Mouse (Mus musculus): ENCODE results near the gene Tex19.2. TPM values are rescaled to one million over a fixed set of nuclear protein-coding genes. Genes with fewer than 3 reads are reported as not detected.

Tex19.2 gene
- not detected for total RNA-seq (2021)

- DNase-seq (ENCODE audit: extremely low spot score in 1 of 2, low spot score in 1 of 2): no peak
These were observed at the start of gene Tex19.2 for GRCm38 (mm10) chr11:121118577-121118976. Gene Tex19.2, minus strand, starts transcription at chr11:121118677.

DNA sequence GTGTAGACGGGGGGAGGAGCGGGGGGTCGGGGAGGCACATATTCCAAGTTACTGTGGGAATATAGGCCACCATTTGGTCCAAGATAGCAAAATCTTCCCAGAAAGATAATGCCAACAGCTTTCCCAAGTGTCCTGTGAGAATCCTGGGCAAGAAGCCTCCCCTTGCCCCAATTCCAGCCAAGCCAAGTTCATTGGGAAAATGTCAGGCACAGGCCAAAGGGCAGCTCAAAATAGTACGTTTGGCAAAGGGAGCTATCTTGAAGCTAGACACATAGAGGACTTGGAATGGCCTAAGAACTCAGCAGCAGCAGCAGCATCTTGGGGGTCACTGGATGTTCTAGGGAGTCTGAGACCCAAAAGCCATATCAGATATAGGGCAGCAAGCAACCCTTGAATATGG is 45.3 kb upstream of the Tex19.2 start:
- DNase-seq (ENCODE audit: extremely low spot score in 1 of 2, low spot score in 1 of 2): no peak

- no peak for DNase-seq (ENCODE audit: extremely low spot score in 1 of 2, low spot score in 1 of 2)
These were observed 42.3 kb upstream of the Tex19.2 start for GRCm38 (mm10) chr11:121160636-121161346.

GRCm38 (mm10) chr11:121159971-121160370 is 41.5 kb upstream of the Tex19.2 start, which contains the start of gene Uts2r:
Gene Uts2r, plus strand, starts transcription at chr11:121160271.
- no peak for DNase-seq (ENCODE audit: extremely low spot score in 1 of 2, low spot score in 1 of 2)

GRCm38 (mm10) chr11:121156411-121156891 is 38.0 kb upstream of the Tex19.2 start:
- no peak for DNase-seq (ENCODE audit: extremely low spot score in 1 of 2, low spot score in 1 of 2)

DNA sequence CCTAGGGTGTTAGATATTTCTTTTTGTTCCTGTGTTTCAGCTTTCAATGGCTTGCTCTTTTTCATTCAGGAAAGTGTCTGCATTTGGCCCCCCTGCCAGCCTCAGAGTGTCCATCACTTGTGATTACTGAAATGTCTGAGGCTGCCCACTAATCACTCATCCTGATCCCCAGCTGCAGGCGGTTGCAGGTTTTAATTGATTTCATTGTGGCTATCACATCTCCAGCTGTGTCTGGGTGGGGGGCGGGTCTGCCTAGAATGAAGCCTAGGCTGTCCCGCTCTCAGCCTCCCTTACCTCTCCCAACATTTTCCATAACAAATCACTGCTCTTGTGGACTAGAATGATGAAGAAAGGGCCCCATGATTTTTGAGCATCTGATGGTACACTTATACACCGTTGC is 35.7 kb upstream of the Tex19.2 start:
- DNase-seq (ENCODE audit: extremely low spot score in 1 of 2, low spot score in 1 of 2): no peak

GRCm38 (mm10) chr11:121148193-121148592 is 29.7 kb upstream of the Tex19.2 start:
- DNase-seq (ENCODE audit: extremely low spot score in 1 of 2, low spot score in 1 of 2): no peak

- no peak for DNase-seq (ENCODE audit: extremely low spot score in 1 of 2, low spot score in 1 of 2)
These were observed 27.4 kb upstream of the Tex19.2 start, which contains the start of gene Tex19.1 for GRCm38 (mm10) chr11:121145865-121146264. Gene Tex19.1, plus strand, starts transcription at chr11:121146143.

- no peak for DNase-seq (ENCODE audit: extremely low spot score in 1 of 2, low spot score in 1 of 2)
These were observed 25.0 kb upstream of the Tex19.2 start for GRCm38 (mm10) chr11:121143325-121144015.

GRCm38 (mm10) chr11:121138732-121139131 is 20.3 kb upstream of the Tex19.2 start:
- DNase-seq (ENCODE audit: extremely low spot score in 1 of 2, low spot score in 1 of 2): no peak

DNA sequence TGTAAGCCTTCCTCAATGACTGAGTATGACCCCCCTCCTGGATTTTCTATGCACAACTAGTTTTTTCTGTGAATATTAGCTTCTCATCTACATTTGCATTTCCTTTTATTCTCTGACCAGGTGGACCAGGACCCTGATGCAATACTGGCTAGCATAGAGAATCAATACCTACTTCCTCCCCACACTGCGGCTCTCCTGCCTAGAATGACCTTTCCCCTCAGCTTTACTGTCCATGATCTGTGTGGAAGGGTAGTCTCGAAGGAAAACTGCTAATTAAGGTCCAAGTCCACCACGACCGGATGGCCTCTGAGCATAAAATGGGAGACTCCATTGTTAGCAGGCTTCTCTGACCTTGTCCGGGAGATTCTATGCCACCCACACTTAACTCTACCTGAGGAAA is 19.2 kb upstream of the Tex19.2 start:
- no peak for DNase-seq (ENCODE audit: extremely low spot score in 1 of 2, low spot score in 1 of 2)

DNA sequence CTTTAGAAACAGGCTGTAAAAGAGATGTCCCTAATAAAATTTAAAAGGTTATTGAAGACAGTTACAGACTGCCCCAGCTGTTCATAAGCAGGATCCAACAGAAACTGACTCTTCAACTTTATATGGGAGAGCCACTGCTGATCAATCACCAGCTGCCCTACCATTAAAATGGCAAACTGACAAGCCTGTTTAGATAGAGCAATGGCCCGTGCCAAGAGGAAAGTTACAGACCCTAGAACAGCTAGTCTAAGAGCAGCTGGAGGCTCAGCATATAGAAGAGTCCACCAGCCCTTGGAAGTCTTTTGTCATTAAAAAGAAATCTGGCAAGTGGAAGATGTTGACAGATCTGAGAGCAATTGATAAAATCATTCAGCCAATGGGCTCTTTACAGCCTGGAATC is 16.1 kb upstream of the Tex19.2 start:
- DNase-seq (ENCODE audit: extremely low spot score in 1 of 2, low spot score in 1 of 2): no peak

DNA sequence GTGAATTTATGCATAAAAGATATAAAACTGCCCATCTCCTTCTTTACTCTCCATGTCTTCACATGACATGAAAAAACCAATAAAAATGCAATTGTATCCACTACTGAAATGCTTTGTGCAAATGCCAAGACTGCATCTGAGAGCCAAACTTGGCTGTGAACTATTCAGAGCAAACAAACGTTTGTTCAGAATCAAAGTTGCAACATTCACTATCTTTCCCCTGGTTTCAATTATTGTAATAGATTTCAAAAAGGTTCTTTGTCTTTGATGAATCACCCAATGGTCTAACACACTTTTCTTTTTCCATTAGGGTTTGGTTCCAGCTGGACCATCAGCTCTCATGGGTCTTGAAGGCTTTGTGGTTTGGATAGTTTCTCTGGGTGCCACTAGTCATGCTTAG is 11.1 kb upstream of the Tex19.2 start:
- no peak for DNase-seq (ENCODE audit: extremely low spot score in 1 of 2, low spot score in 1 of 2)

DNA sequence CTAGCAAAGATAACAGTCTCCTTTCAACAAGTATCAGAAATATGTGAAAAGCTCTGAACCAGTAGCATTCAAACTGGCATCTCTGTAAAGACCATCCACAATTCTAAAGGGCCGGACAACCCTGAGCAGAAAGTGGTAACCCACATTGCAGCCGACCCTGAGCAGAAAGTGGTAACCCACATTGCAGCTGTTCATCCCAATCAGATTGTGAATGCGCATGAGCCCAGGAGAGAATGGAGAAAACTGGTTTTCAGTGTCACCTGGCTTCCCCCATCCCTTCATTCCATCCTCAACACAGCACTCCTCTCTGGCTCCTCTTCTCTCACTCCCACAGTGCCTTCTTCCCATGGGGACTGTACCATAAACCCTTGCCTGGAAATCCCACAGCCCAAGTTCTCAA is 9.0 kb upstream of the Tex19.2 start:
- DNase-seq (ENCODE audit: extremely low spot score in 1 of 2, low spot score in 1 of 2): no peak

DNA sequence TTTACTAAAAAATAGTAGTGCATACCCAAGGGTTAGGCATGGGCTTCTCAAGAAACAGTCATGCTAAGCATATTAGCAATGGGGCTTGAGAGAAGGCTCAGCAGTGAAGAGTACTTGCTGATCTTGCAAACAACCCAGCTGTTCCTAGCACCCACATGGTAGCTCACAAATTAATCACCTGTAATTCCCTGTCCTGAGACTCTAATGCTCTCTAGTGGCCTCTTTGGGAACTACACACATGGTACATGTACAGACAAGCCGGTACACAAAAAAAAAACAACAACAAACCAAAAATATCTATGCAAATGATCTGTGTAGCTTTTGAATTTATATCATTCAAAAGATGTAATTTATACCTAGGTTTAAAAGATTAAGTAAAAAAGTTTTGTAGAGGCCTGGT is 7.9 kb upstream of the Tex19.2 start:
- DNase-seq (ENCODE audit: extremely low spot score in 1 of 2, low spot score in 1 of 2): no peak

DNA sequence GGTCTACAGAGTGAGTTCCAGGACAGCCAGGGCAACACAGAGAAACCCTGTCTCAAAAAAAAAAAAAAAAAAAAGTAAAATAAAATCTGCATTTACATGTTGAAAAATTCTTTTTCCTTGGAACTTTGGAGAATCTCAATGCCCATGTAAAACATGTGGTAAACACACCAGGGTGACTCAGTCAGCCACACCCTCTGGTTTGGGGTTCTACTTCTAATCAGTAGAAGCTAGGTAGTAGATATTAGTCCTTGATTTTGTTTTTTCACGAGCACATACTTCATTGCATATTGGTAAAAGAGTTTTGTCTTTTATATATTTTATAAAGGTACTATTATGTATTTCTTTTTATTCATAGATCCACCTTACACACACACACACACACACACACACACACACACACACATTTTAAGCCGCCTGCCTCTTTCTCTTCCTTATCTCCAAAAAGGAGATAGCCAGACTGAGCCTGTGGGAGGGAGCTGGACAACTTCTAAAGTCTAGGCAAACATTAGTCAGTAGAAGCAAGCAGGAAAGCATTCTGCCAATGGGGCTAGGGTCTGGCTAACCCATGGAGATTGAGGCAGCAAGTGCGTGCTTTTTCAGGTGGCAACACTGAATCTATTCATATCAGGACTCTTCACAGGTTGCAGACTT is 7.2 kb upstream of the Tex19.2 start:
- DNase-seq (ENCODE audit: extremely low spot score in 1 of 2, low spot score in 1 of 2): no peak

GRCm38 (mm10) chr11:121123438-121123837 is 5.0 kb upstream of the Tex19.2 start:
- no peak for DNase-seq (ENCODE audit: extremely low spot score in 1 of 2, low spot score in 1 of 2)

DNA sequence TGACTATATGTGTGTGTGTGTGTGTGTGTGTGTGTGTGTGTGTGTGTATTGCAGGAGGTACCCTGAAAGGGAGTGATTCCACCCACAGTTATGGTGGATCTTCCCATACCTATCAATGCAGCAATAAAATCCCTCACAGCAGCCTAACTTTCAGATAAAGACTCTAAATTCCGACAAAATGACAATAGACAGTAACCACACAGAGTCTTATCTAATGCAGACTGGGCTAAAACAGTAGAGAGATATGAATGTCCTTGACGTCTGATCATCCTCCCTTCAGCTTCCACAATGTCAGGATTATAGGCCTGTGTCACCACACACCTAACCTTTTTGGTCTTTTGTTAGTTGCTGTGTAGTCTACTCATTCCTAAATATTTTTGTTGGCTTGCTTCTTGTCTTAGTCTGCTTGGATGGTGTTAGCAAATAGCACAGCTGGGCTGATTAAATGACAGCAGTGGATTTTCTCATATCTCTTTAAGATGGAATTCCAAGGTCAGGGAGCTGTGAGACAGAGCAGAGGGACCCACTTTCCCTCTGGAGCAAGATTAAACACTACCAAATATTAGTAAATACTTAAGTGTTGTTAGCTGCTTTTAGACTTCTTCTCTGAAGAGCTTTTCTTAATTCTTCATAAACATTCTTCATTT is 3.7 kb upstream of the Tex19.2 start:
- DNase-seq (ENCODE audit: extremely low spot score in 1 of 2, low spot score in 1 of 2): no peak

- no peak for DNase-seq (ENCODE audit: extremely low spot score in 1 of 2, low spot score in 1 of 2)
These were observed 2.7 kb upstream of the Tex19.2 start for GRCm38 (mm10) chr11:121121151-121121550.

DNA sequence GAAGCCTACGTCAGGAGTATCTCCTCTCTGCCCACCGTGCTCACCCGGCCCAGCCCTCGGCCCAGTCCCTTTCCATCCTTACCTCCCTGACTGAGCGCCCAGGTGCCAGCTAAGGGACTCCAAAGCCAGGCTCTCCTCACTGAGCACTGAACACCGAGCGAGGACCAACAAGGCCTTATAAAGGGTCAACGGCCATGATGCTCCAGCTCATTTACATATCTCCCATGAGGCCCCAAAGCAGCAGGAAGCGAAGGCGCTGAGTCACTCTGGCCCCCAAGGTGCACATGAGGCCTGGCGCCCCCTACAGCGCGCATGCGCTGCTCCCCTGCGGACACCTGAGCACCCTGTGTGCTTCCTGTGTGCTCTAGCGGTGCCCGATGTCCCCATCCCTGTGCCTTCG is 371 bp downstream of the Tex19.2 start:
- DNase-seq (ENCODE audit: extremely low spot score in 1 of 2, low spot score in 1 of 2): no peak

All from layer of hippocampus, postnatal 25 days (tissue).